Mouse (Mus musculus): ENCODE data around the gene AC161166.1. TPM values are rescaled to one million over a fixed set of nuclear protein-coding genes. Genes with fewer than 3 reads are reported as not detected.

The AC161166.1 gene
- polyA plus RNA-seq (2016; fragmentation: Nextera tagmentation; extraction: Ambion mirVana), result 2.1 and 2.3 TPM in 2 replicates

DNA sequence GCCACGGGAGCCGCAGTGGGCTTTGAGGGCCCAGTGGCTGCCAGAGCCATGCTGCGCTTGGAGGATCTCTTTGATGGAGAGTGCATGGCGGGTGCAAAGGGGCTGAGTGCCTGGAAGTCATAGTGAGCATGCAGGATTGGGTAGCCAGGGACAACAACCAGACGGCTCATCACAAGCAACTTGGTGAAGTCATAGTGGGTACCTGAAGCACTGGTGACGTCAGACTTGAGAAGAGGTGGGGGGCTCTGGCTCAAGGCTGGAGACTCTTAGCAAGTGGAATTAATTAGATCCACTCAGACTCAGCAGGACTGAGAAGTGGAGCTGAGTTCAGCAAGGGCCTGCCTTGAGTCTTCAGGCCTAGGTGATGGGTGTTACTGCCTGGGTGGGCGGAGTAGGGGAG is at the start of gene AC161166.1:
Gene AC161166.1, minus strand, starts transcription at position 101 of the 400 bp plus-strand sequence.
- no peaks in the 10 kb centered on the region for H3K27me3 ChIP-seq
- no peak for ATAC-seq (ENCODE audit: low FRiP score, low read depth)
- peaks cover 13% of the 10 kb centered on the region for H3K4me1 ChIP-seq
- no peak within 1 kb of the TSS for H3K4me3 ChIP-seq
- no peak within 1 kb of the TSS for H3K27ac ChIP-seq (replicated peaks)
- WGBS, result 87% methylated on average over 7 of the region's 7 CpGs
- H3K36me3 ChIP-seq, result peaks cover 64% of the 10 kb centered on the region
- no peak within 1 kb of the TSS; the same call in 1 of the 2 replicates for H3K4me2 ChIP-seq (replicated peaks)
- no peak within 1 kb of the TSS; the same call in 1 of the 2 replicates for H3K9ac ChIP-seq (replicated peaks)
- no peaks in the 10 kb centered on the region for H3K9me3 ChIP-seq

DNA sequence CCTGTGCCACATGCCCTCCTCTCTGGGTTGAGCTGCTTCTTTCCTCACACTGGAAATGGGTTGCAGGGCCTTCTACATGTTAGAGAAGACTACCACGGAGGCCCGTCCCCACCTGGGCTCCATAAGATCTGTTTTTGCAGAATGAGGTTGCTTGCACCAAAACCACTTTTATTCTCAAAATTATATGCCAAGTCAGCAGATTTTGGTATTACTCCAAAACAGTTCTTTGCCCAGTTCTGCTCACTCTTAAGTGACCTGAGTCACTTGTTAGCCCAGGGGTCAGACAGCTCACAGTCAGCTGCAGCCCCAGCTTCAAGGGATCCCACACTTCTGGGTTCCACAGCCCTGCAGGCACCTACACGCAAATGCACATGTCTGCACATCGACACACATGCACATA is 49.2 kb upstream of the AC161166.1 start:
- no peak overlapping the region for H3K27ac ChIP-seq (replicated peaks)
- H3K9ac ChIP-seq (replicated peaks), result no peak overlapping the region
- H3K9me3 ChIP-seq, result no peaks in the 10 kb centered on the region
- no peak overlapping the region for H3K4me3 ChIP-seq
- no peak for ATAC-seq (ENCODE audit: low FRiP score, low read depth)
- H3K36me3 ChIP-seq, result peaks cover 54% of the 10 kb centered on the region
- H3K4me1 ChIP-seq, result no peaks in the 10 kb centered on the region
- H3K4me2 ChIP-seq (replicated peaks), result no peak overlapping the region
- 96% methylated on average over 4 of the region's 4 CpGs for WGBS
- no peaks in the 10 kb centered on the region for H3K27me3 ChIP-seq

DNA sequence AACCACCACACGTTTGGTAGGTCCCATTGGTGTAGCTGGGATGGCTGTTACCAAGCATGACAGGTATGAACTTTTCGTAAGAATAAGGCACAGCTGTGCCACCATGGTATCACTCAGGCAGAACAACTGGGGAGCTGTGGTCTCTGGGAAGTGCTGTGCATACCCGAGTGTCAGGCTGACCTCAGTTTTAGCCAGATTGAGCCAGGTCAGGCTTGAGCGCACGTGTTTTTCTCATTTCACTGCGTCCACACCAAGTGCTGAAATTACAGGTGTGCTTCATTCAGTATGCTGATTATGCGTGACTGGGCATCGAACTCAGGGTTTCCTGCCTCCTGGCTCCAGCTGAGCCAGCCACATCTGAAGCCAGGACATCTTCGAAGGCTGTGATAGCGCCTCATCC is 43.5 kb upstream of the AC161166.1 start:
- 96% methylated on average over 10 of the region's 10 CpGs for WGBS
- no peak overlapping the region for H3K27ac ChIP-seq (replicated peaks)
- H3K27me3 ChIP-seq, result no peaks in the 10 kb centered on the region
- no peak overlapping the region for H3K4me3 ChIP-seq
- H3K36me3 ChIP-seq, result peaks cover 68% of the 10 kb centered on the region
- no peak overlapping the region for H3K4me2 ChIP-seq (replicated peaks)
- H3K4me1 ChIP-seq, result no peaks in the 10 kb centered on the region
- H3K9ac ChIP-seq (replicated peaks), result no peak overlapping the region
- ATAC-seq (ENCODE audit: low FRiP score, low read depth), result no peak
- H3K9me3 ChIP-seq, result no peaks in the 10 kb centered on the region

DNA sequence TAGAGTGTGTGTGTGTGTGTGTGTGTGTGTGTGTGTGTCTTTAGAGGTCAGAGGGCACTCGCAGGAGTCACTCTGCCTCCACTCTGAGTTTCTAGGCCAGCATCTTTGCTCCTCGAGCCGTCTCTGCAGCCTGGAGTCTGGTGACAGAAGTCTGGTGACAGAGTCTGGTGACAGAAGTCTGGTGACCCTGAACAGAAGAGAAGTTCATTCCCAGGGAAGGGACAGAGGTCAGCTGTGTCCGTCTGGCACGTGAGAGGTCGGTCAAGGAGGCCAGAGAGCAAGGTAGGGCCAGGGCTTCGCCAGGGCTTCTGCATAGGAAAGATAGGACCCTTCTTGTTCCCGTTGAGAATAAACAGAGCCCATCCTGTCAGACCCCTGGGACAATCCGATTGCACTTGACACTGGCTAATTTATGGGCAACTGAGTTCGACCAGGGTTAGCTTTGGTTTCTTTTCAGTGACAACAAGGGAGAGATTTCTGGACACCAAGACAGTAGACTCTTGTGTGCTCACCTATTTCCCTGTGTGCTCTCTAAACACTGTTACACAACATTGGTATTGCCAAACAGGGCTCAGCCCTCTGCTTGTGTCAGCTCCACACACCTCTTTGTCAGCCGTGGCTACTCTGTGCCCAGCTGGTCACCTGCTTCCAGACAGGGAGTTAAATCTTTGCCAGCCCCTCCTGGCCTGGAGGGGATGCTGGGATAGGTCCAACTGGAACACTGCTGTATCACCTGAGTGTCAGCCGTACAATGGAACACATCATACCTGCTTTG is 39.9 kb upstream of the AC161166.1 start:
- 94% methylated on average over 12 of the region's 12 CpGs for WGBS
- no peak overlapping the region for H3K27ac ChIP-seq (replicated peaks)
- H3K4me1 ChIP-seq, result peaks cover 11% of the 10 kb centered on the region
- H3K27me3 ChIP-seq, result no peaks in the 10 kb centered on the region
- H3K4me3 ChIP-seq, result no peak overlapping the region
- H3K36me3 ChIP-seq, result peaks cover 70% of the 10 kb centered on the region
- no peak overlapping the region for H3K4me2 ChIP-seq (replicated peaks)
- no peak overlapping the region for H3K9ac ChIP-seq (replicated peaks)
- no peaks in the 10 kb centered on the region for H3K9me3 ChIP-seq
- ATAC-seq (ENCODE audit: low FRiP score, low read depth), result no peak

DNA sequence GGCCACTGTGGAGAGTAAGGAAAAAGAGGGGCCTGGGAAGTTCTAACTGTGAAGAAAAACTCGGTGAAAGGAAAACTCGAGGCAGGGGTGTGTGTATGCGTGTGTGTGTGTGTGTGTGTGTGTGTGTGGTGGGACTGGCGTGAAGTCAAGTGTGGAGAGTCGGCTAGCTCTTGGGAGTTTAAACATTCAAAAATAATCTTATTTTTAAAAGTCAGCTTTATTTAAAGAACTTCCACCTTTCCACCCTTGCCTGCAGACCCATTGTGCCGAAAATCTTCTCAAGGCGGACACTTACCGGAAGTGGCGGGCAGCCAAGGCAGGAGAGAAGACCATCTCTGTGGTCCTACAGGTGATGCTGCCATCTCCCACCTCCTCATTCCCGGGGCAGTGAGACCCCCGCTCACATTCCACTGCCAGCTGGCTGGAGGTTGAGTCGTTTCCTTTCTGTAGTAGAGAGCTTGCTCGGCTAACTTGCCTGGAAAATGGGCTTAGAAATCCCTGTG is 35.3 kb upstream of the AC161166.1 start:
- peak overlapping the region; percentile 73 for H3K4me2 ChIP-seq (replicated peaks)
- H3K27me3 ChIP-seq, result no peaks in the 10 kb centered on the region
- no peaks in the 10 kb centered on the region for H3K9me3 ChIP-seq
- H3K4me3 ChIP-seq, result peak overlapping the region; percentile 67
- peaks cover 34% of the 10 kb centered on the region for H3K36me3 ChIP-seq
- peak overlapping the region; percentile 36; the same call in 1 of the 2 replicates for H3K27ac ChIP-seq (replicated peaks)
- 29% methylated on average over 13 of the region's 13 CpGs for WGBS
- peak overlapping the region; percentile 79 for H3K9ac ChIP-seq (replicated peaks)
- ATAC-seq (ENCODE audit: low FRiP score, low read depth), result no peak
- H3K4me1 ChIP-seq, result peaks cover 17% of the 10 kb centered on the region

DNA sequence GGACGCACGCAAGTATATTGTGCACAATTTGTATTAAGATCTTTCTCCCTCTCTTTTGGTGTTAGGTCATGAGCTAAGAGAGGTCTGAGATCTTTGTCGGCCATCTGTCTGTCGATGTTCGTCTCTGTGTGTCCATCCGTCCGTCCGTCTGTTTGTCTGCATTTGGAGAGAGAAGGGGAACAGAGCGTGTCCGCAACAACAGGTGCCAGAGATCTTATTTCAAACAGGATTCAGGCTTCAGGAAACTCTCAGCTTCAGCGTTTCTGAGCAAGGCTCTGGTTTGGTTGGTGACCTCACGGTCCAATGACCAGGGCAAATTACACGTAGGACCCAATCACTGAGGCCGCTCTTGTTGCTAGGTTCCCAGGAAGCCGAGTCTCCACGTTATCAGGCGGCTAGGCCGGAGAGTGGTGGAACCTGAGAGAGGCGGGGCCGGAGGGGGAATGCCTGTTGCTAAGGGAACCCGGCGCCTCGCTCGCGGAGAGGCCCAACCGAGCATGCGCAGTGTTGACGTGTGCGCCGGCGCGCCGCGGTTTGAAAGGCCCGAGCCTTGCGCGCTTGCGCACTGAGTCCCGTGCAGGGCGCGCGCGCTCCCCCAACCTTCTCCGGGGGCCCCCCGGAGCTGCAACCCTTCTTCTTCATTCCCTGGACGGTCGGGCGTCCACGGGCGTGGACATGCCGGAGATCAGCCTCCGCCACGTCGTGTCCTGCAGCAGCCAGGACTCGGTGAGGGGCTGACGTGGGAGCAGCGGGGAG is 34.6 kb upstream of the AC161166.1 start:
- peak overlapping the region; percentile 79 for H3K9ac ChIP-seq (replicated peaks)
- peaks cover 17% of the 10 kb centered on the region for H3K4me1 ChIP-seq
- peak; percentile 97 for ATAC-seq (ENCODE audit: low FRiP score, low read depth)
- WGBS, result under 1% methylated on average over 57 of the region's 57 CpGs
- peak overlapping the region; percentile 50 for H3K27ac ChIP-seq (replicated peaks)
- peak overlapping the region; percentile 73 for H3K4me2 ChIP-seq (replicated peaks)
- peak overlapping the region; percentile 67 for H3K4me3 ChIP-seq
- no peaks in the 10 kb centered on the region for H3K9me3 ChIP-seq
- H3K36me3 ChIP-seq, result peaks cover 26% of the 10 kb centered on the region
- no peaks in the 10 kb centered on the region for H3K27me3 ChIP-seq

DNA sequence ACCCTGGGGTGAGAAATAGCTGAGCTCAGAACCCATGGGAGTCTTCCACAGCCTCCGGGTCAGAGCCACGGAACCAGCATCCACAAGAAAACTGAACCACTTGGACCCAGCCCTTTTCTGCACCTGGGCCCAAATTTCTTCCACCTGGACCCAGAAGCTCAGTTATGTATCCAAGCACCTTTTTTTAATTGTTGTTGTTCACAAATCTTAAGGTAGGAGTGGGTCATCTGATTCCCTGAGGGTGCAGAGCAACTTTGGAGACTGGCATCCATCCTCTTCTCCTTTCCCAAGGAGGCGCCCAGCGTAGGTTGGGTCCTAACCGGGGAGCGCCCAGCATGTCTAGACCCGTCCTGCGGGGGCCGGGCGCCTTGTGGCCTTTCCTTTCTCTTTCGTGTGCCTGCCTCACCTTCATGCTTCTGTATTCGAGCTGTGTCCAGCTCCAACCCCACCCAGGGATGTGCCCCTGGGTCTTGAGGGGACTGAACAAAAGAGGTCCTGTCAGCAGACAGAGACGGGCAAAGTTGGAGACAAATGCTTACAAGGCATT is 33.9 kb upstream of the AC161166.1 start, which contains the start of the genes Pinlyp and Xrcc1:
Gene Pinlyp, minus strand, starts transcription at position 51 of the 547 bp plus-strand sequence.
Gene Xrcc1, plus strand, starts transcription at position 222 of the 547 bp plus-strand sequence.
- WGBS, result 42% methylated on average over 13 of the region's 13 CpGs
- peaks cover 17% of the 10 kb centered on the region for H3K4me1 ChIP-seq
- H3K9me3 ChIP-seq, result no peaks in the 10 kb centered on the region
- peak within 1 kb of the TSS; percentile 50 for H3K27ac ChIP-seq (replicated peaks)
- peak within 1 kb of the TSS; percentile 73 for H3K4me2 ChIP-seq (replicated peaks)
- no peaks in the 10 kb centered on the region for H3K27me3 ChIP-seq
- H3K9ac ChIP-seq (replicated peaks), result peak within 1 kb of the TSS; percentile 79
- peak within 1 kb of the TSS; percentile 67 for H3K4me3 ChIP-seq
- ATAC-seq (ENCODE audit: low FRiP score, low read depth), result 0 out of 2 replicates have a peak, but pooled peaks have one; percentile 0
- H3K36me3 ChIP-seq, result peaks cover 21% of the 10 kb centered on the region

DNA sequence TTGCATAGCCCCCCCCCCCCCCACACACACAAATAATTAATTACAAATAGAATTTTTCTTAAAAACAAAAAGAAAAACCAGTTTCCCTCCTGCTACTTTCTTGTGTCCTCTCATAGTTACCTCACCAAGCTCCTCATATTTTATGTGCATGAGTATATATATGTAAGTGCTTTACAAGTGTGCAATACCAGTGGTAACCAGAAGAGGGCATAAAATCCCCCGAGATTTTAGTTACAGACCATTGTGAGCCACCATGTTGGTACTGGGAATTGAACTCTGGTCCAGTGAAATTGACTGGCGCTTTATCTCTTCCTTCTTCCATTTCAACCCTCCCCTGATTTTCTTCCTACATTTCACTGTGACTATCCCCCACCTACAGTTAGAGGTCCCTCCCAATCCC is 32.3 kb upstream of the AC161166.1 start:
- H3K4me2 ChIP-seq (replicated peaks), result no peak overlapping the region
- no peak overlapping the region for H3K4me3 ChIP-seq
- WGBS, result 78% methylated on average over 2 of the region's 2 CpGs
- H3K4me1 ChIP-seq, result peaks cover 17% of the 10 kb centered on the region
- H3K9me3 ChIP-seq, result no peaks in the 10 kb centered on the region
- H3K27me3 ChIP-seq, result no peaks in the 10 kb centered on the region
- H3K36me3 ChIP-seq, result peaks cover 13% of the 10 kb centered on the region
- H3K9ac ChIP-seq (replicated peaks), result no peak overlapping the region
- no peak overlapping the region for H3K27ac ChIP-seq (replicated peaks)
- no peak for ATAC-seq (ENCODE audit: low FRiP score, low read depth)

DNA sequence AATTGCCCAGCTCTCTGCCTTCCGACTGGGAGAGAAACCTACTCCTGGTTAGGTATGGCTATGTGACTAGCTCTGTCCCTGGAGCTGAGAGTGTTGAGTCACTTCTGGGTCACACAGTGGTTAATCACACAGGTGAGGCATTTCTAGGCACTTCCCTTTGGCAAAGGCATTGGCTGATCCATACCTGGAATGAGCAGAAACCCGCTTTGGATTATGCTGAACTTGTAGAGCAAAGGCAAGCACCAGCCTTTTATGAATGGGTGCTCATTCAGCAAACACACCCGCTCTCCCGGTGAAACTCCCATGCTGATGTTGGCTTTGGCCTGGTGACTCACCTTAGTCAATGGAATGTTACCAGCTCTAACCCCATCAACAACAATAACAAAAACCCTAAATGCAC is 27.4 kb upstream of the AC161166.1 start:
- no peak overlapping the region for H3K9ac ChIP-seq (replicated peaks)
- no peak for ATAC-seq (ENCODE audit: low FRiP score, low read depth)
- H3K4me1 ChIP-seq, result 0 out of 2 replicates have a peak, but pooled peaks cover 3% of the 10 kb centered on the region
- no peaks in the 10 kb centered on the region for H3K9me3 ChIP-seq
- H3K27ac ChIP-seq (replicated peaks), result no peak overlapping the region
- no peaks in the 10 kb centered on the region for H3K27me3 ChIP-seq
- no peak overlapping the region for H3K4me2 ChIP-seq (replicated peaks)
- H3K36me3 ChIP-seq, result peaks cover 20% of the 10 kb centered on the region
- H3K4me3 ChIP-seq, result no peak overlapping the region
- WGBS, result 88% methylated on average over 4 of the region's 4 CpGs

DNA sequence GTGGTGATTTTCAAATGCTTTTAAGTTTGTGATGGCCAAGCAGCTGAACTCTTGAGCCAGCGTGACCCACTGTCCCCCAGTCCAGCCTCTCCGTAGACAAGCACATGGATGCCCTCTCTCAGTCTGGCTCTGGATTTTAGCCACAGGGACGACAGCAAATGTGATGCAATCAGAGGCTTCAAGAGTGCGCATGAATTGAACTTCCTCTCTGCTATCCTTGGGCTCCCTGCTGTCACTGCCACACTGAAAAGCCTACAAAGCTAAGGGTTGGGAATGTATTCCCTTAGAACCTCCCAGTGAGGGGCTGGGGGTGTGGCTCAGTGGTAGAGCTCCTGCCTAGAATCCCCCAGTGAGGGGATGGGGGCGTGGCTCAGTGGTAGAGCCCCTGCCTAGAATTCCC is 26.4 kb upstream of the AC161166.1 start:
- no peak overlapping the region for H3K4me2 ChIP-seq (replicated peaks)
- no peak for ATAC-seq (ENCODE audit: low FRiP score, low read depth)
- no peak overlapping the region for H3K4me3 ChIP-seq
- no peak overlapping the region for H3K9ac ChIP-seq (replicated peaks)
- H3K36me3 ChIP-seq, result peaks cover 29% of the 10 kb centered on the region
- 82% methylated on average over 5 of the region's 5 CpGs for WGBS
- H3K9me3 ChIP-seq, result no peaks in the 10 kb centered on the region
- H3K27me3 ChIP-seq, result peaks cover 9% of the 10 kb centered on the region
- H3K27ac ChIP-seq (replicated peaks), result no peak overlapping the region
- H3K4me1 ChIP-seq, result peaks cover 12% of the 10 kb centered on the region

DNA sequence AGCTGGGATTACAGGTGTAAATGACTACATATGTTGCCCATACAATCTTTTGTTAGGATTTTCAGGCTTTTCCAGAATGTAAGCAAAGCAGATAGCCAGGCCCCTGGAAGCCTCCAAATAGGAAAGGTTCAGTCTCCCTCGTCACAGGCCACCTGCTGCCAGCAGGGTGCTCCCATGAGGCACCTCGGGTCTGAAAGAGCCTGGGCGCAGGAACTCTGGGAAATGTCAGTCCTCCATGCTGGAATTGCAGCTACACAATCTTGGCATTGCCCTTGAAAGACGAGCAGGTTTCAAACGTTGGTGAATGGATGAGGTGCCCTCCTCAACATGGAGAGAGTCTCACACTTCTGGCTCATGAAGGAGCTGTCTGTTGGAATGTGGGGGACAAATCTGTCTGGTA is 25.9 kb upstream of the AC161166.1 start:
- peaks cover 14% of the 10 kb centered on the region for H3K27me3 ChIP-seq
- H3K27ac ChIP-seq (replicated peaks), result no peak overlapping the region
- no peak overlapping the region for H3K4me2 ChIP-seq (replicated peaks)
- peaks cover 34% of the 10 kb centered on the region for H3K36me3 ChIP-seq
- H3K4me1 ChIP-seq, result peaks cover 18% of the 10 kb centered on the region
- no peaks in the 10 kb centered on the region for H3K9me3 ChIP-seq
- no peak for ATAC-seq (ENCODE audit: low FRiP score, low read depth)
- WGBS, result 52% methylated on average over 5 of the region's 5 CpGs
- H3K9ac ChIP-seq (replicated peaks), result no peak overlapping the region
- H3K4me3 ChIP-seq, result no peak overlapping the region

Data from midbrain, embryonic 12.5 days (tissue).